Mouse (Mus musculus) heart, adult 9 months (tissue): ENCODE results near the gene 1700037H04Rik.

Experiments
- DNase-seq, 2 experiments: peaks; one replicate each; pipeline ENCODE4 v3.0.0; 2022; ENCODE audit warnings: low spot score in 2 of 2

The 1700037H04Rik gene

DNA sequence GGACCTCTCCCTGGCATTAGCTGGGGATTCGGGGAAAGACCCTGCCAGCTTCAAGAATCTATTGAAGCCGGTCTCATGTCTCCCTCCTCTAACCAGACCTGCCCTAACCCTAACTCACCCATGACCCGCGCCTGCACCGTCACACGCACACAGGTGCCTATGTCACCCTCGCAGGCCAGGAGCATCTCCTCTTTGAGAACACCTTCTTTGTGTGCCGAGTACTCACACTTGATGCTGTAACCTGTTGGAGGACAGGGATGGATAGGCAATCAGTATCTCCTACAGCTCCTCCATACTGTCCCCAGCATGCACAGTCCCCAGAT is 12.9 kb downstream of the 1700037H04Rik start:
- no peak for DNase-seq

DNA sequence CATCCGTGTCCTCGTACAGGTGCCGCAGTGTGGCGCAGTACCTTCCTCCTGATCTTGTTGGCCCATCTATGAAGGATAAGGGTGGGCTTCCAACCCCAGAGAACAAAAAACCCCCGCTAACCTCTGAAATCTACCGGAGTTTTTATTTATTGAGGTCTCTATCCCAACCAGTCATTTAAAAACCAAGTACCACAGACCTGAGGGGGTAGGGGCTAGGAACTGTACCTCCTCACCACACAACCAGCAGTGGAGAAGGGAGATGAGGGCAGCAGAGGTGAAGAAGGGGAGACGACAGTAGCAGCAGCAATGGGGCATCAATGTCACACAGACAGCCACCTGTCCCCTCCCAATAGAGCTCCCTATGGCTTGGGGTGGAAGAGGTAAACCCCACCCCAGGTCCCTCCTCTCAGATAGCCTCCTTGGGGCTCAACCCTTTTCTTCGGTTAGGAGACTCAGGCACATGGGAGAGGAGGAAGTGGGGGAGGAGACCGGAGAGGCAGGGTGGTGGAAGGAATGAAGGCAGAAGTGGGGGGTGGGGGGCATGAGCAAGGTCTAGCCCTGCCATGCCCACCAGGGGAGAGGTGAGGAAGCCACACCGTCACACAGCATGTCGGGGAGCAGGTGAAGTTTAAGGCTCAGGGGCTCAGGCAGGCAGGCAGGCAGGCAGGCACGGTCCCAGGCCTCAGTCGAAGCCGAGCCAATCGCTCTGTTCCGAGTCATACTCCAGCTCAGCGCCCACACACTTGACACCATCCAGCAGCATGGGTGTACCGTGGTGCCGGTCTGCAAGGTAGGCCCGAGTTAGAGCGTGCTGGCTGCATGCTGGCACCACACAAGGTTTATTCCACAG is 13.5 kb downstream of the 1700037H04Rik start:
- no peak for DNase-seq

DNA sequence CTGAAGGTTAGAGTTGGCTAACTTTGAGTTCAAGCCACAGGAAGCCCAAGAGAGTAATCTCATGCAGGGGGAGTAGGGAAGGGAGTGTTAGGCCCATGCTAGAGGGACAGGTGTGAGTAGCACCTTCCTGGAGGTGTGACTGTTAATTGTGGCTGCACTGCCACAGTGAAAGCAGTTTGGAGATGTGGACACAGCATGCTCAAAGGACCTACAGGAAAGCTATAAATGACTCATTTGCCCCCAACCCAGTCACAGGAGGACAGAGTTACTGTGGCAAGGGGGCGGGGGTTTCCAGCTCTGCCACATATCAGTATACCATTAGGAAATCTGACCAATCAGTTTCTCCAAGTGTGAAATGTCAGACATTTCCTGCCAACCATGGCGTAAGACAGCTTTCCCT is 14.3 kb downstream of the 1700037H04Rik start:
- DNase-seq: no peak

DNA sequence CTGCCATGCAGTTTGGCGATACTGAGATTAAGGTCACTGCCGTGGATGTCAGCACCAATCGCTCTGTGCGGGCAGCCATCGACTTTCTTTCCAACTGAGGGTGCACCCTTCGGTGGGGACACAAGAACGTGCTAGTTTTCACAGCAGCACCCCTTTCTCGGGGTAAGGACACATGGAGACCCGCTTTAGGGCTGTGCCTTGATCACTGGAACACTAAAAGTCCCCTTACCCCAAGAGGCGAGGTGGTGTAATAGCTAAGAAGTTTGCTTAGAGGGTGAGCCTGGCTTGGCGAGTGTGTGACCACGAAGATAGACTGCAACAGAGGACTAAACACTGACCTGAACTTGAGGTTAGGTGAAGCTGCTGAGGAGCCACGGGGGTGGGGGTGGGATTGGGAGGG is 14.8 kb downstream of the 1700037H04Rik start:
- DNase-seq: no peak

DNA sequence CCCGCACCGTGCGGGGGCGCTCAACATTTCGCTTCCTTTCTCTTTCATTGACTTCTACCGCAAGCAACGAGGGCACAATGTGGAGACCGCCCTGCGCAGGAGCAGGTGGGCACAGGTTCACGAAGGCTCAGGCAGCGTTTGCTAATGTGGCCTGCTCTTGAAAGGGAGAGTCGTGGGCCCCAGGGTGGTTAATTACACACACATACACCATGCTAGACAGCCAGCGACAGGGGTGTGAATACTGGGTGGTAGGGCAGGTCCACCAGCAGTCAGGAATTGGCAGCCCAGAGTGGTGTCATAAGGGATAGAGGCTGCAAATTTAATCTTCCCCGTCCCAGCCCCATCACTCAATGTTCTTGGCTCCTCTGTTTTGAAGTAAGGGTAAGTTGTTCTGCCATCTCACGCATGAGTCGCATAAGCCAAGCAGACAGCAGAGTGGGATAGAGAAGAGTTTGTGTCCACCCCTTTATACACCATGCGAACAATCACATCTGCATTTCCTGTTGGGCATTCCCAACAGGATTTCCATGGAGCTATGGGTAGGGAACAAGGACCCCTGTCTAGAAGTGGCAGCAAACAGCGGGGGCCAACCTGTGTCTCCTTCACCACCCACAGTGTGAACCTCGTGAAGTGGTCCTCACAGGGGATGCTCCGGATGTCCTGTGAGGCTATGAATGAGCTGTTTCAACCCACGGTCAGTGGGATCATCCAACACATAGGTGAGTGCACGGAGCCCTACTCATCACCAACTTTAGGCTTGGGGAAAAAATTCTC is 16.7 kb downstream of the 1700037H04Rik start:
- DNase-seq: no peak

DNA sequence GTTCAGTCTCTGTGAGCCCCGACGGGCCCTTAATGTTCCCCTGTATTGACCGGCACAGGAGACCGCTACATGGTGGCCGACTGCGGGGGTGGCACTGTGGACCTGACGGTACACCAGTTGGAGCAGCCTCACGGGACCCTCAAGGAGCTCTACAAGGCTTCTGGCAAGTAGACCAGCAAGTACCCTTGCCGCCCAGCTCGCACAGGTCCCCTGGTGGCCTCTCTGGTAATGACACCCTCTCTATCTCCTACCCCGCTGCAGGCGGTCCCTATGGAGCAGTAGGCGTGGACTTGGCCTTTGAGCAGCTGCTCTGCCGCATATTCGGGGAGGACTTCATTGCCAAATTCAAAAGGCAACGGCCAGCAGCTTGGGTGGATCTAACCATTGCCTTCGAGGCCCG is 17.3 kb downstream of the 1700037H04Rik start:
- DNase-seq: peak; percentile 81 to 83

DNA sequence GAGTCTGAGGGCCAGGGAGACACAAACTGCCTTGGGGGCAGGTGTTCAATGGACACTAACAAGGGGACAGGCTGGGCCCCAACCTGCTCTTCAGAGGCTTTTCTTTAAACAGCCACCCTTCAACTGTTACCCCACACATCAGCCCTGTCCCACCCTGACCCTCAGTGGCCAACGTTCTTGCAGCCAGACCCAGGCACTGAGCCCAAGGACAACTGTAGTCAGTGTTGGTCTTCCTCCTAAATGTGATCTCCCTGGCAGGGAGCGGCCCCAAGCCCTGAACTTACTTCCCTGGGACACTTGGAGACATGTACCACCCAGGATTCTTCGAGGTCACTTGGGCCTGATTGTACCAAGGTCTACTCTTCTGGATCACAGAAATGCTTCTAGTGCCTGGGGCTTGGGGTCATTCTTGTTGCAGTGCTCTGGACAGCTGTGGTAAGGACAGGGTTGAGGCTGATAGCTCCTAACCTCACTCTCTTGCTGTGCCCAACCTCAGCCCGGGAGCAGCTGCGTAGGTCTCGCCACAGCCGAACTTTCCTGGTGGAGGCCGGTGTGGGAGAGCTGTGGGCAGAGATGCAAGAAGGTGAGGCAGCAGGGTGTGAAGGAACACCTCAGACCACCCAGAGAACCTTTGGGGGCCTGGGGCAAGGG is 18.4 kb downstream of the 1700037H04Rik start:
- DNase-seq: no peak

DNA sequence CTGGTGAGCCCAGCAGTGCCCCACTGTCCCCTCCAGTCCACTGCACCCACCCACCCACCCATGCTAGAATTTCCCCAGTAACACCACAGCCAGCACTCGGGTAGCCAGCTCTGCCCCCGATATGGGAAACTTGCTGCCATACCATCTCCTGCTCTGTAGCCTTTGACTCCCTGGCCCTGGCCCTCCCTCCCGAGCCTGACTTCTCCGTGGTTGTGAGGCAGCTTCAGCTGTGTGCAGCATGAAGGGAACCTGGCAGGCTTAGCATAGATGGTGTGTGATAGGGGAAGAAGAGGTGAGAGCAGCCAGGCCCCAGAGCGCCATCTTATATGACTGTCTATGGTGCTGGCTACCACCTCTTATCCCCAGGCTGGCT is 19.4 kb downstream of the 1700037H04Rik start:
- DNase-seq: no peak

DNA sequence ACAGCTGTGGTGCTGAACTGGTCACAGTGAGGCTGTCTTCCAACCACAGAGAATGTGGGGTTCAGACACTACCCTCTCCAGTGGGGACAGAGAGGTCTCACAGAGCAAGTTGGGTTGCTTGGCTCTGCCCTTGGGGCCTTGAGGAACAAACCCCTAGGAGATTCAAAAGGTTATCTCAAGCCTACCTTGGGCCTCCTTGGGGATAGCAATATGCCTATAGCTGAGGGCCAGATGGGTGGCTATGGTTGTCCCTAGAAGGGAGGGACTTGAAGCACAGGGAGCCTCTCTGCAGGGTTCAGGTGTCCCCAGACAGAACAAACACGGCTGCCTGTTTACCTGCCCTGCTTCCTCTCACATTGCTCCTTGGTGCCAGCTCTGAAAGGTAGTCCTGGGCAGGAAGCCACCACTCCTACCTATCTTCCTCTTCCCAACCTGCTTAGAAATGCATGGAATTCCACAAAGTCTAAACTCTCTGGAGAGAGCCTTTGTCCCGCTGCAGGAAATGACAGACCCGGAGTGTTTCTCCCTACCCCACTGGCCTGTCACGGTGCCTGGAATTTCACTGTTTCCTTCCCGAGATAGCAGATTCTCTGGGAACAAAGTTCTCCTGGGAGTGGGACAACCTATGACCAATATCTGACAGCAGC is 19.9 kb downstream of the 1700037H04Rik start:
- peak; percentile 76 to 88 for DNase-seq

DNA sequence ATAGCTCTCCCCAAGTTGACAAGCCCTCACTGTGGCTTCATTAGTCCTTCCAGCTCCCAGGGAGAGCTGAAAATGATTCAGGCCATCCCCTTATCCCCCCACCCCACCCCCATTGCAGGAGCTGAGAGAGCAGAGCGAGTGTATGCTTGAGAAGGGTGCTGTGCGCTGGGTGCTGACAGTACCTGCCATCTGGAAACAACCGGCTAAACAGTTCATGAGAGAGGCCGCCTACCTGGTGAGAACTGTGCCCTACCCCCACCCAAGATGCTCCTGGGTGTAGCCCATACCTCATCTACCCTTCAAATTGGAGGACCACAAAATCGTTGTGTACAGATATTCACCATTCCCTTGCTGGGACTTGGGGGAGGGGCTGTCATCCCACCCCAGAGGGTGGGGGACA is 20.6 kb downstream of the 1700037H04Rik start:
- no peak for DNase-seq

DNA sequence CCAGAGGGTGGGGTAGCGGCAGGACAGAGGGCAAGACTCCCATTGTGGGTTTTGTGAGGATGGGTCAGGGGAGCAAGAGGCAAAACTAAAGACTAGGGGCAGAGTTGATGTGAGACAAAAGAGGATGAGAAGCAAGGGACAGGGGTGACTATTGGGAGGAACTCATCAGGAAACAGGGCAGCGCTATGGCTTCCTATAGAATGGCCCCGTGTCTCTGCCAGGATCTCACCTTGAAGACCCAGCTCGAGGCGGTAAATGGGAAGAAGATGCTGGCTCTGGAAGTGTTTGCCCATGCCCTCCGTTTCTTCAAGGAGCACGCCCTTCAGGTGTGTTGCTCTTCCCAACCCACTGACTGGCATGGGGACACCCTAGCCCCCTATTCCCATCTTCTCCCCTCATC is 21.1 kb downstream of the 1700037H04Rik start:
- DNase-seq: no peak

DNA sequence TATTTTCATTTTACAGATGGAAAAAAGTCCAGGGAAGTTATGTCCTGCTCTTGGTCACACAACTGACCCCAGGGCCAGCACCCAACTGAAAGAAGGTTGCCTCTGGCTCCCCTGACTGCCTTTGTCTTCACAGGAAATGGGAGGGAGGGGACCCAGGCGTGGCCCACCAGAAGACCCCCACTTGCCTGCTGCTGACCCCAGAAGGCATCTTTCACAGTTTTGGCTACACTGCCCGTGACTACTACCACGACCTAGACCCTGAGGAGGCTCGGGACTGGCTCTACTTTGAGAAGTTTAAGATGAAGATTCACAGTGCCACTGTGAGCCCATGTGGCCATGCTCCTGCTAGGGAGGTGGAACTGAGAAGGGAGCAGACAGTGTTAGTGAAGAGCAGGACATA is 21.6 kb downstream of the 1700037H04Rik start:
- no peak for DNase-seq

DNA sequence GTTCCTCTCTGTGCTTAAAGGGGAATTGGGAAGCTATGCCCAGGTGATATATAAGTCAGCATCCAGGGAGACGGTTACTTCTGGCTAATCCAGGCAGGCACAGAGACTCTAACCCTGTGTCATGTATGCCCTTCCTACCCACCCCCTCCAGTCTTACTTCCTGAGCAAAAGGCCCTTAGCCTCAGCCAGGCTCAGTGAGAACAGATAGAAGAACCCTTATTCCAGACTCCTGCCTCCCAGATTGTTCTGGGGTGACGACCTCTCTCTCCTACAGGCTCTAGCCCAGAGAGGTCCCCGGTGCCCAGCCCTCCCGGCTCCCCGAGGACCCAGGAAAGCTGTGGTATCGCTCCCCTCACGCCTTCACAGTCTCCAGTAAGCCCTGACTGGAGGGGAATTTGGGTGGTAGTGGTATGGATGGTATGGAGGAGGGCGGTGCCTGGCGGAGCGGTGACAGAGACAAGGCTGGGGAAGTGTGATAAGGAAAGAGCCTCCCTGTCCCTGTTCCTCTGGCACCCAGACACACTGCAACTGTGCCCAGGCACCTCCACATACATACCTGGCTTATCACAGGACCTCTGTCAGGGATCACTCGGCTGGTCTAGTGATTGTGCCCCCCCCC is 24.3 kb downstream of the 1700037H04Rik start:
- no peak for DNase-seq

DNA sequence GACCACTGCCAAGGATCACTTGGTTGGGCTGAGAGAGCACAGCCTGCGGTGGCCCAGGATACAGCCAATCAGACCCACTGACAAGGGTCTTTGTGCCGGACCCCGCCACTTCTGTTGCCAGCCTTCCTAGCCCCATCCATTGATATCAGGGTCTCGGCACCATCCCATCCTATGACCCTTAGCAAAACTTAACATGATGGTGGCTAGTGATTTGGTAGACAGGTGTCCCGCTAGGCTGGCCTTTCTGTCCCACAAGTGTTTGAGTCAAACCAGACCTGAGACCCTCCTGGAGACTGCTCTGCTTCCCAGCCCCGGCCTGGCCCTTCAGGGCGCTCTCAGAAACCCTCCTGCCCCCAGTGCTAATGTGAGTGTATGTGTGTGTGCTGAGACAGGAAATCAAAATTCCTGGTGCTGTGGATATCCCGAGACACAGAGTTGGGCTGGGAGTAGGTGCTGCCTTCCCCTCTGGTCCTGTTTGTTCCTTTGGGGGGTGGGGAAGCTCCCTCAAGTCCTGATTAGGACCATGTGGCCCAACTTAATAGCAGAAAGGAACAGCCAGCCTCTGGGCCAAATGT is 25.0 kb downstream of the 1700037H04Rik start:
- DNase-seq: no peak

DNA sequence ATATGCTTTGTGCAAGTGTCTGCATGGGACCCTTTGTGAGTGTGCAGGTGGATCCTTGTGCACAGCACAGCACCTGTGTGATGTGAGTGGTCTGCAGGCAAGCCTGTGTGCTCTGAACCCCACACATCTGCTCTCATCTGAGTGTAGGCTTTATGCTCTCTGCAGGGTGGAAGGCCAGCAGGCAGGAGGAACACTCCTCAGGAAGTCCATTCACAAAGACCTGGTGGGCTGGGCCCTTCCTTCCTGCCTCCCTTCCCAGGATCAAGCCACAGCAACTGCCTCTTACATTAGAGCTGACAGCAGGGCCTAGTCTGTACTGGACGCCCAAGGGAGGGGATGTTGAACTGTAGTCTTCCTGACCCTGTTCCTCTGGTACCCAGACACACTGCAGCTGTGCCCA is 25.5 kb downstream of the 1700037H04Rik start:
- DNase-seq: peak; percentile 73 to 87

DNA sequence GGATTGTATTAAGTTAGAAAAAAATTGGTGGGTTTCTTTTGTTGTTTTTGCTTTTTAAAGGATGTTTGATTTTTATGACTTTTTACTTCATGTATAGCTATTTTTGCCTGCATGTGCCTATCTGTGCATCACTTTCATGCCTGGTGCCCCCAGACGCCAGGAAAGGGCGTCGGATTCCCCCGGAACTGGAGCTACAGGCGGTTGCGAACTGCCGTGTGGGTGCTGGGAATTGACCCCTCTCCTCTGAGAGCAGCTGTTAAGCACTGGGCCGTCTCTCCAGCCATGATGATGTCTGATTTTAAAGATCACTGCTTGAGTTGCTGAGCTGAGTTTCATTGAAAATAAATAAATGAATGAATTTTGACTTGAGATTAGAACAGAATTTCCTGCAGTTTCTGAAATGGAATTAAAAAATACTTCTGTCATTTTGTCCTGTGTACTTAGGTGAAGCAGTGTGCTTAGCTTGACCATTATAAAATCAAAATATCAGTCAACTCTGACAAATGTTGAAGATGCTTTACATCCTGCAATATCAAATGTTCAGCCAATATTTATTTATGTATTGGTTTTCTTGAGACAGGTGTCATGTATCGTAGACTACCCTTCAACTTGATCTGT is 26.8 kb downstream of the 1700037H04Rik start, which contains the start of gene Gm11037:
Gene Gm11037, plus strand, starts transcription at position 568 of the 618 bp plus-strand sequence.
- peak in 1 of 2 experiments; percentile 0 for DNase-seq

DNA sequence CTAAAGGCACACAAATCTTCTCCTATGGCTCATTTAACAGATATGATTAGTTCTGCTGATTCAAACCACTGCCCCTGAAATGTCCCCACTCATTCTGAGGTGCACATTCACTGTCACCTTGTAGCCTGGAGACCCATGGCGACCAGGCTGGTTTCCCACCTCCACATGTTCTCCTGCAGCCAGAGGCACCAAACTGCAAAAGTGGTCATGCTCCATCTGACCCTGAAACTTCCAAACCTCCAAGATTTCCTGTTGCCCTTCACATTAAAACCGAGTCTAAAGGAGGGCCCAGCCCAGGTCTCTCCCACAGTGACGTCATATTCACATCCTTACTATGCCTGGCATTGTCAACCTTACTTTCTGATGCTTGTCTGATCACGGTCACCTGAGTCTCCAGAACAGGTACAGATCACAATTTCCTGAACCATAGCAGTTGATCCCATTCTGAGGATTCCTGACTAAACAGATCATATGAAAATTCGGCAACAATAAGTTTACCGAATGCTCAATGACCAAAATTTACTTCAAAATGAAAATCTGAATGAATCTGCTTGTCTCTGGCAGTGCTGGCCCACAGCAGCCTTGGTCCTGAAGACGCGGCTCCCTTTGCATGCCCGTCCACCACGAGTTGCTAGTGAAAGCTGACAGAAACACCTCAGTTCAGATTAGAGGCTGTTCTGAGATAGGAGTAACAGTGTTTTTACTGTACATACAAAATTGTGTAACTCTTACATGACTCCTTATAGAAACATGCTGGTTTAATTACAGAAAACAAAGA is 27.6 kb downstream of the 1700037H04Rik start:
- DNase-seq: peak in 1 of 2 experiments; percentile 0

DNA sequence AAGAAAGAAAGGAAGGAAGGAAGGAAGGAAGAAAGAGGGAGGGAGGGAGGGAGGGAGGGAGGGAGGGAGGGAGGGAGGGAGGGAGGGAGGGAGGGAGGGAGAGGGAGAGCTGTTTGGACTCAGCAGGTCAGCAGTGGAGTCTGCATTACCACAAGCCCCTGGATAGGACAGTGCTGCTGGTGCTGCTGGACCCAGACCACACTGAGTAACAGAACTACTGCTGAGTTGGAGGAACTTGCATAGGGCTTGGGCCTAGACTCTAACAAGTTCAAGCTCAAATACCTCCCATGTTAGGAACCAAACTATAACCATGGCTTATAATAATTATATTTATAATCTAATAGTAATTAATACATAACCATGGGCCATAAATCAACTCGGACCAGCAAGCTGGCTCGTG is 29.0 kb downstream of the 1700037H04Rik start:
- no peak for DNase-seq

DNA sequence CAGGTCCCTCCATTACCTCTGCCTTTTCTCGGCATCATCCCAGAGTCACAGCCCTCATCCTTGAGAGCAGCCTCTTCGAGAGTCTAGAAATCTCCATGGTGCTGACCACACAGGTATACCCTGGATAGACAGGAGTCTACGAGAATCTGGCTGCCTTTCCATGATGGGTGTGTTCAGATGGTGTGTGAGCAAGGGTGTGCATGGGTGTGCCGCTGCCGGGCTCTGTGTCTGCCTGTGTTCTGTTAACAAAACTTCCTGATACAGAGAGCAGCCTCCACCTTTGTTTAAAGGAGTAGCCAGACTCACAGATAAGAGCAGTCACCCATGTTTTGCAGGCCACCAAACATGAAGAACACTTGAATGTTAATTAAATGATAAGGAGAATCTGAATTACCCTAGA is 30.0 kb downstream of the 1700037H04Rik start:
- DNase-seq: peak in 1 of 2 experiments; percentile 63

DNA sequence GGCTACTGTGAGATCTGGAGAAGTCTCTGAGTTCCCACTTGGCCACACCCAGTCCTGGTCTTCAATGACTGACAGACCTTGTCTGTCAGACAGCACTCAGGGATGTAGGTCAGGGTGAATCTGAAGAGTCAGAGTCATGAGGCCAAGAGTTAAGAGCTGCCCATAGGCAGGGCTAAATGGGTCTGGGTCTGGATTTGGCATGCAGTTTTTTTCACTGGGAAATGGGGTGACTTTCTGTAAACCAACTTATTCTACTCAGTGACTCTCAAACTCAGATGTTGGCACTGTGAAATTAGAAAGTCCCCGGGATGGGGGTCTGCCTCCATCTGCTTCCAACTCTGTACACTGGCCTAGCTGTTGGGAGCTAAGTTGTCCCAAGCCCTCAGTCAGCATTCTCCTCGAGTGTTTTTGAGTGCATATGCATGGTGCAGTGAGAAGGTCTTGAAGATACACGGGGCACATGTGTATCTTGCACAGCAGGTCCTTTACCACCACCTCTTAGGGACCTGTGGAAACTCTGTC is 31.2 kb downstream of the 1700037H04Rik start:
- peak in 1 of 2 experiments; percentile 1 for DNase-seq
